Mouse (Mus musculus) retina, postnatal 7 days (tissue): Measurements from ENCODE around the gene Scd2.
A peak's percentile ranks its signal among the peaks of the same experiment; 100 is the strongest.
"Not testable (repeated sequence)": the region's sequence is repeated elsewhere in the genome, so short reads cannot be mapped to it uniquely, and the experiment has no call there.

Experiments used
- DNase-seq: peaks from one replicate; pipeline ENCODE4 v3.0.0-alpha.2; 2012; ENCODE audit warnings: low read depth, low spot score

Scd2 gene

DNA sequence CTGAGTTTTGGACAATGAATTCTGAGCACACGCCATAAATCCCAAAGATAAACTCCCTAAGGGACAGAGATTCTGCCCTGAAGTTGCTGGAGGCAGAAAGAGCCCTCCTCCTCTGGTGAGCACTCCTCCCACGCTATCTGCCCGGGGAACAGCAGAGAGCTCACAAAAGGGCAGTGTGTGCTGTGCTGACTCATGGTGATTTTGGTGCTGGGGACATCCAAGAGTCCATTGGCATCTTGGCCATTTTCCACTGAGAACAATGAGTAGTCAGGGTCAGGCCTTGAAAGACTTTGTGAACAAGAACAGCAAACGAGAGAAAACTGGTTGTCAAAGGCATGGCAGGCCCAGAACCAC is 18.5 kb downstream of the Scd2 start:
- no peak for DNase-seq

DNA sequence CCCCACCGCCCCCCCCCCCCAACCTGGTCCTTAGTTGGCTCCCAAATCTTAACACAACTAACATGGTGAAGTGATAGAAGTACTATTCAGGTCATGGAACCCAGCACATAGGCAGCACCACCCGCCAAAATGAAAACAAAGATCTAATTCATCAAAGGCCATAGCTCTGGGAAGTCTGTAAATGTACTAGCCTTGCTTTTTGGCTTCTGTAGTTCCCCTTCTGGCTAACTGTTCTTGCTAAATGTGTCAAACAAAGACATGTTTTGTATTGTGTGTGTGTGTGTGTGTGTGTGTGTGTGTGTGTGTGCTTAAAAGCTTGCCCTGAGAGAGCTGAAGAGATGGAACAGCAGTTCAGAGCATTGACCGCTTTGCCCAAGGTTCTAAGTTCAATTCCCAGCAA is 19.6 kb downstream of the Scd2 start:
- no peak for DNase-seq

DNA sequence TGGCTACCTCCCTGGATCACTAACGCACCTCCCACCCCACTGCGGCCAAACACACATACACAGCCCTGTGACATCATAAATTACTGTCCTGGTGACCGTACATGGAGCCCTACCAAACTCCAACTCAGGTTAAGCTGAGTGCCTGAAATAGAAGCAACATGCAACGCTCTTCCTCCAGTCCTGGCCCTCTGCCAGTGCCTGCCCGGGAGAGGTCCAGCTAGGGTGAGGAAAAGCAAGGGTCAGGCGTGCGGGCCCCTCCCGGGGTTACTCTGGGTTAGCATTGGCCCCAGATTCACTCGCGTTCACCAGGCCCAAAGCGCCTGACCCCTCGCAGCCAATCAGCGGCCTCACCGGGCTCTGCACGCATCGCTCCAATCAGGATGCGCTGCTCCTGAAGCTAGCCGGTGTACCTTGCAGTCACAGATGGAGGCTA is 20.9 kb downstream of the Scd2 start:
- DNase-seq: peak; percentile 67

DNA sequence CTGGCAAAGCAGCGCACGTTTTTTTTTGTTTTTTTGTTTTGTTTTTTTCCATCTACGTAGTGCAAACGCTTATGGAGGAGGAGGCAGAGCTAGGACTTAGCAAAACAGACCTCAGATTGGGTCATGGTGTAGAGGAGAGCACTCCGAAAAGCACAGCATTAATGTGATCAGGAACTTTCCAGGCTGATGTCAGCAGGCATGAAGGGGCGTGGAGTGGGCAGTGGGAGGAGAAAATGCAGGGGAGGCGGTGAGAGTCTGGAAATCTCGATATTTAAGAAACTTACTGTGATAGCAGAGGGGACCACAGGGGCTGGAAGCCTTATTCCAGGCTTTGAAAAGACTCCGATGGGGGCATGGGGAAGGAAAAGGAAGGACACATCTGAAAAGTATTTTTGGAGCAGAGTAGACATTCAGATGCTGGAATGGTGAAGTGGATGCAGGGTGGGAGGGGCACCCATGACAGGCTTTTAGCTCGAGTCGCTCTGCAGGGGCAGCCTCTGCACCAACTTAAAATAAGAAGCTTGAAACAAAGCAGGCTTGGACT is 21.5 kb downstream of the Scd2 start:
- DNase-seq: no peak

DNA sequence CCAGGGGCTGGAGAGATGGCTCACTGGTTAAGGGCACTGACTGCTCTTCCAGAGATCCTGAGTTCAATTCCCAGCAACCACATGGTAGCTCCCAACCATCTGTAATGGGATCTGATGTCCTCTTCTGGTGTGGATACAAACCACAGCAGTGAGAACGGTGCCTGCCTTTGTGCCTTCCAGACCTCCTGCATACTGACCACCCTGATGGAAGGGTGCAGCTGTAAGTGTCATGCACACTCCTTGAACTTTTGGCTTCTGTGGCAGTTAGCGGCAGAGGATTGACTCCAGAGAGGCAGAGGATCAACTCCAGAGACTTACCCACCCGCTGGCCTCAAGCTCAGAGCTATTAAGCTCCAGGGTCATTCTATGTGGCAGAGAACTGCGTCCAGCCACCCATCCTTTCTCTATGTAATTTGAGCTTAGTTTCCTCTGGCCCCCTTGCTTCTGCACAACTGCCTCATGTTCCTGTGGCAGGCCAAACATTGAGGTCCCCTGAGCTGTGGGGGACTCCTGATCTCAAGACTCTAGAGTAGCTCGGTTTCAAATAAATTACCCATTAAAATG is 23.4 kb downstream of the Scd2 start:
- no peak for DNase-seq

DNA sequence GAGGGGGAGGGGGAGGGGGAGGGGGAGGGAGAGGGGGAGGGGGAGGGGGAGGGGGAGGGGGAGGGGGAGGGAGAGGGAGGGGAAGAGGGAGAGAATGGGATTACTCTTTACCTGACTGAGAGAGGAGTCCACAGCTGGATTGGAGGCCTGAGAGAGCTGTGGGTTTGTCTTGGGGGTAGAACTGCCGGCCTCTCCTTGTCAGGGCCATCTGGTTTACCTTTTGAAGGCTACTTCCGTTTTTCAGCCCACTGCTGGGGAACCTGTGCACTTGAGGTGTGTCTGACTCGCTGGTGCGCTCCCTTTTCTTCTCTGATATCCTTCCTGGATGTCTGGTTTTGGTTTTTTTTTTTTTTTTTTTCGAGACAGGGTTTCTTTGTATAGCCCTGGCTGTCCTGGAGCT is 23.9 kb downstream of the Scd2 start:
- no peak for DNase-seq

DNA sequence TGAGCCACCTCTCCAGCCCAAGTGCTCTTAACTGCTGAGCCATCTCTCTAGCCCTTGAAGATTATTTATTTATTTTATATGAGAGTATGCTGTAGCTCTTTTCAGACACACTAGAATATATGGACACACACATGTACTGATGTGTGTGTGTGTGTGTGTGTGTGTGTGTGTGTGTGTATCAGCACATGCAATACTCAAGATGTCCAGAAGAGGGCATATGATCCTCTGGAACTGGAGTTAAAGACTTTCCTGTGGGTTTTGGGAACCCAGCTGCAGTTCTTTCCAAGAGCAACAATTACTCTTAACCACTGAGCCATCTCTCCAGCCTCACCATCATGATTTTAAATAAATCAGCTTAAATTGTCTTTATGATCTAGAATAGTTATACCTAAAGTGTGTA is 25.1 kb downstream of the Scd2 start:
- DNase-seq: no peak

DNA sequence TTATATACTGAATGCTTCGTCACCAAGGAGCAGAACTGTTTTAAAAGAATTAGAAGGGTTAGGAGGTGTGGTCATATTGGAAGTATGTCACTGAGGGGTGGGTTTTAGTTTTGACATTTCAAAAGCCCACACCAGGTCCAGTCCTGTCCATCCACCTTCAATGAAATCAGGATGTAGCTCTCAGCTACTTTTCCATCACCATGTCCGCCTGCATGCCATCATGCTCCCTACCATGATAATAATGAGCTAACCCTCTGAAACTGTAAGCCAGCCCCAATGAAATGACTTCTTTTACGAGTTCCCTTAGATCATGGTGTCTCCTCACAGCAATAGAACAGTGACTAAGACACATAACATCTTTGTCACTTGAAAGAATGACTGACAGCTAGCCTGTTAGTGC is 26.8 kb downstream of the Scd2 start:
- DNase-seq: no peak

DNA sequence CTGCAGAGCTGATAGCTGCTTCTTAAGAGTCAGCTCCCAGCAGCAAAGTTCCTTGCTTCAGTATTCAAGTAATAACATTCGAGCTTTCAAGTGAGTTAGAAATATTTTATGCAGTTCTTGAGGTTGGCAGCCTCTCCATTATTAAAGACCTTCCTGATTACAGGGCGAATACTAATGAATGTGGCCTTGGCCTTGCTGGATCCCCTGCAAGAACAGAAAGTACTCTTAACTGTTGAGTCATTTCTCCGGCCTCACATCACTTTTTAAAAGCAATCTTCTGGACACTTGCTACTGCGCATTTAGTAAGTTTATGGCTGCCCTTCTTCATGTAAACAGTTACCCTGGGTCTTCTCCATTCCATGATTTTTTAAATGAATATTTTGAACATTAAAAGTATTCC is 27.7 kb downstream of the Scd2 start:
- DNase-seq: no peak

DNA sequence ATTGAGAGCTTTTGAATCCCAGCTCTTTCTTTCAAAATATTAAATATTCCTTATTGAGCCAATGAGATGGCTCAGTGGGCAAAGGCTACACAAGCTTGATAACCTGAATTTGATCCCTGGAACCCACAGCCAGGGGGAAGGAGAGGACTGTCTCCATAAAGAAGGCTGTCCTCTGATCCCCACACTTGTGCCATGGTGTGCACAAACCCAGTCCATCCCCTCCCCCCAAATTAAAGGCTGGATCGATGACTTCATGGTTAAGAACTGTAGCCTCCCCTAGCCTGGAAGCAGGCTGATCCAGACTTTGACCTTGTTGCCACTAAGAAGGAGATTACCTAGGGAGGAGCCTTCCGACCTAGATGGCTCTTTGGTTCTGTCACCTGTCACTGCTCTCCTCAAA is 28.2 kb downstream of the Scd2 start:
- DNase-seq: no peak

DNA sequence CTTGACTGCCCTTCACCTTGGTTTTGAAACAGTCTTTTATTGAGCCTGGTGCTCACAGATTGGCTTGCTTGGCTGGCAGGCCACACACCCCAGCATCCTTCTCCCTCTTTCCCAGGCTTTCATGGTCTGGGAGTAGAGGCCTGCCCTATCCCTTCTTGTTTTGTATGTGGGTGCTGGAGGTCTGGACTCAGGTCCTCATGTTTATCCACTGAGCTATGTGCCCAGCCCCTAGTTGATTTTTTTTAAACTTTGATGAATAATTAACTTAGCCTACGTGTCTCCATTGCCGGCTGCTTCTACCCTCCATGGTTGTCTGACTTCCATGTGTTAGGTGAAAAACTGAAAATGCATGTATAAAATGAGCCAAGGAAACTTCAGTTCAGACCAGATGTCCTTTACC is 36.1 kb downstream of the Scd2 start:
- no peak for DNase-seq

DNA sequence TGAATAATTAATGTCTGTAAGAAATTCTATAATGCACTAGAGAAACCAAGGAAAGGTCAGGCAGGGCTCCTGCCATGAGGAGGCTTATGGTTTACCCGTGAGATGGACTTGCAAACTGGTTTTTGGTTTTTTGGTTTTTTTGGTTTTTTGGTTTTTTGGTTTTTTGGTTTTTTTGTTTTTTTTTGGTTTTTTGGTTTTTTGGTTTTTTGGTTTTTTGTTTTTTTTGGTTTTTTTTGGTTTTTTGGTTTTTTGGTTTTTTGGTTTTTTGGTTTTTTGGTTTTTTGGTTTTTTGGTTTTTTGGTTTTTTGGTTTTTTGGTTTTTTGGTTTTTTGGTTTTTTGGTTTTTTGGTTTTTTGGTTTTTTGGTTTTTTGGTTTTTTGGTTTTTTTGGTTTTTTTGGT is 37.7 kb downstream of the Scd2 start:
- DNase-seq: not testable (repeated sequence)

DNA sequence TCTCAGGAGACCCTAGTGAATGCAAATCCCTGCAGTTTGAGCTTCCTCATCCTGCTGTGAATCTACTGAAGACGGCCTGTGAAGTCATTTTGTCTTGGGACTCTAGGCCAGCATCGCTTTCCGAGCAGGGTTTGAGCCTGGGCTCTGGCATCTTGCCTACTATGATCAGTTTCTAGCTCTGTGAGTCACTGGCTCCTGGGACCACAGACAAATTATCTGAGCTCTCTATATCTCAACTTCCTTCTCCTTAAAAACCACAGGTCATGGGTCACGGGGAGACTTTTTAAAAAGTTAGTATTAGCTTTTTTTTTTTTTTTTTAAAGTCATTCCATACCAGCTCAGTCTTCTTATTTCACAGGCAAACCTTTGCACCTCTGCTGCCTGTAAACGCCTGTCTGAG is 38.4 kb downstream of the Scd2 start:
- no peak for DNase-seq

DNA sequence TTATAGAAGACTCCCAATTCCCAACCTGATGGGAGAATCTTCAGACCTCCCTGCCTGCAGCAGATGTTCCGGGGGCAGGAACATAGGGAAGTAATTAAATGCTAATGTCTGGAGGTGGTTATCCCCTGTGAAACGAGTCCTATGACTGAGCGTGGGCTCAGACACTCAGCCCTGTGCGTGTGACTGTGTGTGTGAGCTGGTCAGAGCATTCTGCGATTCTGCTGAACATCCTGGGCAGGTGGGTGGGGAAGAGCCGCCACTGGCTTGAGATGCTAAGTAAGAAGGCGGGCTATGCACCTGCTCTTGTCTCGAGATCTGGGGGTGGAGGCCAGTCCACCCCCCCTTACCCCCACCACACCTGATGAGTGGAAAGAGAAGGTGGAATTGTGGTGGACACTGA is 38.9 kb downstream of the Scd2 start:
- DNase-seq: no peak

DNA sequence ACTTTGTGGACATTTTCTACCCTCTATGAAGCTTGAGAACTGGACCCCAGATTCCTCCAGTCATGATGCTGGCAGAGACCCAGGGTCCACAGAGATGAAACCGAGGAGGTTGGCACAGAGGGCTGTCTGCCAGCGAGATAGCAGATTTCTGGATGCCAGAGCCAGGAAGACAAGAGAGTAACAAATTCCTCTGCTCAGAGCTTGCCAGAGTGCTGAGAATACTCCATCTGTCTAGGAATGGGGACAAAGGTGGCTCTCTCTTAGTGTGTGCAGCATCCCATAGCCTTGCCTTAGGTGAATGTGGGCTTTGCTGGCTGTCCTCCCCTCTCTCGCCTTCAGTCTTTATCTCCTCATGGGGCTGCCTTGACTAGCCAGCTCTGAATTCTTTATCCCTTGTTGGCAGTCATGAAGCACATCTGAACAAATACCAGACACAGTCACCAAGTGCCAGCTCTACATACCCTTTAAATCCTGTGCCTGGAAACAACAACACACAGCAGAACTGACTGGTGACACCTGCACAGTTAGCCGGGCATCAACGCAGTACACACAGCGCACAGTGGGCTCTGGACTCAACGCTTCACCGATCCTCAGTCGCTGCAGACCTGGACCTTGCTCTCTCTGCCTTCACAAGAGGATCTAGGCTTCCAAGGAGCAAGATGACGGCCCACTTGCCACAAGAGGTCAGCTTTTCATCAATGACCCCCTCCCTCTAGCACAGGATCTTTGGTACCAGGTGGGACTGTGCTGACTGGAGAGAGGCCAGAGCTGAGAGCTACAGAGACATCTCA is 39.6 kb downstream of the Scd2 start, which contains the start of gene Scd4:
Gene Scd4 (plus strand): TSS at position 260 of the 791 bp plus-strand sequence.
- no peak for DNase-seq

DNA sequence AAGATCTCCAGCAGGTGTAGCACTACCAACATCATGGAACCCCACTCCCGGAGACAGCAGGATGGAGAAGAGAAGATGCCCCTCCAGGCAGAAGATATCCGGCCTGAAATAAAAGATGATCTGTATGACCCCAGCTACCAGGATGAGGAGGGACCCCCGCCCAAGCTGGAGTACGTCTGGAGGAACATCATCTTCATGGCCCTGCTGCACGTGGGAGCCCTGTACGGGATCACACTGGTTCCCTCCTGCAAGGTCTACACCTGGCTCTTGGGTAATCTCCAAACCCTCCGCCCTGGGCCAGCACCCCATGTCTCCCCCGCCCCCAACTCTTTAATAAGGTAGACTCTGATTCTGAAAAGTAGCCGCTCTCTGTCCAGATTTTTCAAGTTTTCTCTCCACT is 40.5 kb downstream of the Scd2 start:
- DNase-seq: no peak

DNA sequence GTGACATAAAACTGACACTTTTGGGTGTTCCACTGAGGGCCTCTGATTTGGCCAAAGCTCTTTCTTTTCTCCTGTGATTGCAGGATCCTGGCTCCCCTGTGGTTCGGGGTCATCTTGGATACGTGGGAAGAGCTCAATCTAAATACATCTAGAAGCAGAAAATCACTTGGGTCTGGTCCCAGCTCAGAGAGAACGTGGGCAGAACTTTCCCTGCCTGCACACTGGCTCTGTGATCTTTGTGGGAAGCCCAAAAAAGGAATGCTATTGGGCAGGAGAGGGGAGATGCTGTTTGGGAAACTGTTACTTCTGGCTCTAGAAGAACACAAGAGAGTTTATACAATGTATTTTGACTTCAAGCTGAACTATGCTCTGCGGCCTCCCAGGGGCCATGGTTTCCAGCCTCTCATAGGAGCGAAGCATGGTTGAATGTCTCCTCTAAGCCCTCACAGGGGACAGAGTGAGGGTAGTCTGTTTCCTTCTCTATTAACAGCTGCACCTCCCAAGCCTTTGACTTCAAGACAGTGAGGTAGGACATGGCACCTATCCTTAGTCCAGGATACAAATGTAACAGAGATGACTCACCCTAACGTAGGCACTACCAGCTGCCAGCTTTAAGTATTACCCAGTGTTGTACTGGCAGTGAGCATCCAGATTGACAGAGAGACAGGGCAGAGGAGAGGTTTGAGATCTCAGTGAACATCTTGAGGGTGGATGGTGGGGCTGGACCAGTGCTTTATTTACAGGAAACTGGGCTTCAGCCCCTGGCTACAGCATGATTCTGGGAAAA is 42.6 kb downstream of the Scd2 start:
- no peak for DNase-seq

DNA sequence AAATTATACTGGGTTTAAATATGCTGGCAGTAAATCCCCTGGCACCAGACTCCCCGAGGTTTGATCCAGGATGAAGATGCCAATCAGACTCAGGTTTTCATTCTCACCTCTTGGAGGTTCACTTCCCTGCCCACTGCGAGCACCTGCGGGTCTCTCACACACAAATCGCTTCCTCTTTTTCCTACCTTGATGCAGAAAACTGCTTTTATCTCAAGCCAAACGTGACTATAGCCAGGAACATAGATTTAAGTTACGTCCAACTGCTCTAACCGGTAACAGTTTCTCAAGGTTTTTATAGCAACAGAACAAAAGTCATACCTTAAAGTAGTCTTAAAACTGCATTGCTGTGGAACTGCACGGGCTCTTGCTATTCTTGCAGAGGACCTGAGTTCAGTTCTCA is 56.2 kb downstream of the Scd2 start:
- DNase-seq: no peak

DNA sequence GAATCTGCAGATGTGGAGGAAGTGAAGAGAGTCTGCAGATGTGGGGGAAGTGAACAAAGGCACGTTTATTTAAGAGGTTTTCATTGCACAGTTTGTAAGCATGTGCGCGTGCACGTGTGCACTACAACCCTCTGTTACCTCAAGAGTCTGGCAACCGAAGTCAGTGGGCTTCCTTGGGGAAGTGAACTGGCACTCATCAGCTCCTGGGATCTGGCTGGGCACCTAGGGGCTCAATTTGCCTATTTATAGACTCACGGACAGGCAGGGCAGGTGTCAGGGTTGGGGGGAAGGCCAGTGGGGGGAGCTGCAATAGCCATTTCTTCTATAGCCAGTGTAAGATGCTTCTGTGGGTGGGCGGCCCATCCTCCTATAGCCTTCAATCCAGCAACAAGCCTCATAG is 58.3 kb downstream of the Scd2 start:
- DNase-seq: no peak
